Mouse (Mus musculus): ENCODE data around the gene Gm10961.

Gm10961 gene

GRCm38 (mm10) chr3:107630682-107631522 is at the start of gene Gm10961:
Gene Gm10961, plus strand, starts transcription at chr3:107631322.
- DNase-seq (ENCODE audit: low read depth): peak; percentile 66

DNA sequence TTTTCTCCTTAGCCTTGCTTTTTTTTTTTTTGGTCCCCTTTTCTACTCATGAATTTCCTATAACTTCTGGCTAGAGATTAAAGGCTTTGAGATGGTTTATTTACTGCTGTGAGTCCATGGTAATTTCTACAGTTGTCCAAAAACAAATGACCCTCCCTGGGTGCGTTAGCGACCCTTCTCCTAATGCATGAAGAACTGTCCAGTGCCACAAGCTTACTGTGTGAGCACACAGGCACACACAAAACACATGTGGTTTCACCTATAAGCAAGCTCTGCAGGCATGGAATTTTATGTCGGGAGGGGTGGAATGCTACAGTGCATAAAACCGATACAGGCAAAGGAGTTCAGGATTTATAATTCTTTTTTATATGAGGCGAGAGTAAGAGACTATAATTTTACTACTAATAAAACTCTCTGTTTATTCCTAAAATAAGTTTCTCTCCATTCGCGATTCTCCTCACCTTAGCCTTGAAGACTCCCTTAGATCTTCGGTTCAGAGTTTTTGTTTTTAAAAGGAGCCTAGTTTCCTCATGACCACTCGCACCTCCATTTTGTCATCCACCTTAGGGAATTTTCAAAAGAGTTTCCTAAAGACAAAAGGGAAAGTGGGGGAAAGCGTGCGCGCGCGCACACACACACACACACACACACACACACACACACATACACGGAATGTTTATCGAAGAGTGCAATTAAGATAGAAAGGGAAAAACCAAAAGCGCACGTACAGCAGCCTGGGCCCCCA is 48.8 kb upstream of the Gm10961 start:
- no peak for DNase-seq (ENCODE audit: low read depth)

DNA sequence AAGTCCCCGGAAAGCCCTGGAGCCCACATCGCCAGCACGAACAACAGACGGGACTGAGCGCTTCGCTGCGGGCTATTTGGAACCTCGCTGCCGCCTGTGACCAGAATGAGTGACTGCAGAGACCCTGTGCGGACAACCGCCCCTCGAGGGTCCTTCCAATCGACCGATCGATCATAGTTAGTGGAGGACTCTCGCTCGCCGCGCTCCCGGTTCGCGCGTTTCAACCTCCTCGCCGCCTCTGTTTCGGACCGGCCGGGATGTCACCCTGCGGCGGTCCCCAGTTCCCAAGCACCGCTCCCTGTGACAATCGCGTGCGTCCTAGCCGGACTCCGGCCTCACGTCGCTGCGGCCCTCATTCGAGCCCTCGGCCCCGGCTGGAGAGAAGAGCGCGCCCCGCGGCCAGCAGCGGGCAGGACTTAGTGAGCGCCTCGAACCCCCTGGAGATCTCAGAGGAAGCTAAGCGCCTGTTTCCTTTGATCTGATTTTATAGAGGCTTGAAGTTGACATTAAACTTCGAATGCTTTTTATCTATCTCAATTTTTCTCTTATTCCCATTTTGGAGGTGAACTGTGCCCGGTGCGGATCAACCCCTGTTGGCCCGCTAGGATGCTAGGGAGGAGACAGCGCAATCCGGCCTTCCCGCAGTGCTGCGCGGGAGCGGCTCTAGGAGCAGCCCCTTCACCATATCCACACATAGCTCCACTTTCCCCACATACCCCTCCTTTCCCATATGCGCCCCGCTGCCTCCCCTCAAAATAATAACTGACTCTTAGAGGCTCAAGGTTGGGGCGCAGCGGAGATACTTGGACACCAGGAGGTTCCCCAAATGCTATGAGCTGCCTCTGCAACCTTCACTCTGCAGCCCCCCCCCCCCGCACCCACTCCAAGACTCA is 48.0 kb upstream of the Gm10961 start:
- DNase-seq (ENCODE audit: low read depth): no peak

DNA sequence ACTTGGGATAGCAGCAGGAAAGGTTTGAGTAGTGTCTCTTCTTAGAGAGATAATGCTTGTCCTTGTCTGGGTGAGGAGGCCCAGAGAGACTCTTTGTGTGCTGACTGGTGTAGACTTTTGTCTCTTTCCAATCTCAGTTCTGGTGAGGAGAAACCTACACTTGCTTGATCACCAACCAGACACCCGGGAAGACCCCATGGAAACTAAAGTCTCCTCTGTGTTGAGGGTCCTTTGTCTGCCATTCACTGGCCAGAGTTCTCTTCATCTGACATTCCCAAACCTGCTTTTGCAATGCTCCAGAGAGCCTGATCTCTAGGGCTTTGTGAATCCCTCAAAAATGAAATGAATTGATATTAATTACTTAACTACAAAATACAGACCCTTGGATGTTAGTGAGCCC is 47.2 kb upstream of the Gm10961 start:
- no peak for DNase-seq (ENCODE audit: low read depth)

- DNase-seq (ENCODE audit: low read depth): no peak
Observed at GRCm38 (mm10) chr3:107586504-107586903, 44.6 kb upstream of the Gm10961 start.

DNA sequence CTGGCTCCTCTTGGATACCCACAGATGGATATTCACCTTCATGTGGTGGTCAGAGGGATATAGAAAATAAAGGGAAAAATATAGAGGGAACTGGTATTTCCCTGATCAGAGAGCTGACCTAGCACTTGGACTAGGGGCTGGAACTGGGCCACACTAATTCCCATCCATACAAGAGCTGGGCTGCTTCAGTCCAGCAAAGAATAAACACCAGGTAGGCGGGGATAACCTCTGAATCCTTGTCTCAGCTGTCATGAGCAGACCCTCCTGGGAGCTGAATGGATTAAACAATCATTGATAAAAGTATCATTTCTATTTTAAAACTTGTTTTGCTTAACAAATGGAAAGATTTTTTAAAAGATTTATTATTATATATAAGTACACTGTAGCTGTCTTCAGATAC is 39.5 kb upstream of the Gm10961 start:
- no peak for DNase-seq (ENCODE audit: low read depth)

DNA sequence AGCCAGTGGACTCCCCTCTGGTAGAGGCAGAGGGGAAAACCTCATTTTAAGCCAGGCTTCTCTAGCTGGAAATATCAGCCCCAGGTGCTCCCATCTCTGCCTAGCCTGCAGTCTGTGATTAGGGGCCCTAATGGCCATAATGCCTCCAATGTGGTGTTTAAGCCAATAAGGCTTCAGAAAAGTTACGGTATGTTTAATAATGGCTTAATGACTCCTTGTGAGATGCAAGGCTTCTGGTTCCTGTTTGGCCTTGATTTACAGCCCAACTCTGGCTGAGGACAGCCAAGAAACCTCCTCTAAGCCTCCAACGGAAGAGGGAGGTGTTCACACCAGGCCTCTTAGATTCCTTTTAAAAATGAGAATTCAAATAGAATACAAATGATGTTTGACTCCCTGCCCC is 37.5 kb upstream of the Gm10961 start:
- DNase-seq (ENCODE audit: low read depth): no peak

DNA sequence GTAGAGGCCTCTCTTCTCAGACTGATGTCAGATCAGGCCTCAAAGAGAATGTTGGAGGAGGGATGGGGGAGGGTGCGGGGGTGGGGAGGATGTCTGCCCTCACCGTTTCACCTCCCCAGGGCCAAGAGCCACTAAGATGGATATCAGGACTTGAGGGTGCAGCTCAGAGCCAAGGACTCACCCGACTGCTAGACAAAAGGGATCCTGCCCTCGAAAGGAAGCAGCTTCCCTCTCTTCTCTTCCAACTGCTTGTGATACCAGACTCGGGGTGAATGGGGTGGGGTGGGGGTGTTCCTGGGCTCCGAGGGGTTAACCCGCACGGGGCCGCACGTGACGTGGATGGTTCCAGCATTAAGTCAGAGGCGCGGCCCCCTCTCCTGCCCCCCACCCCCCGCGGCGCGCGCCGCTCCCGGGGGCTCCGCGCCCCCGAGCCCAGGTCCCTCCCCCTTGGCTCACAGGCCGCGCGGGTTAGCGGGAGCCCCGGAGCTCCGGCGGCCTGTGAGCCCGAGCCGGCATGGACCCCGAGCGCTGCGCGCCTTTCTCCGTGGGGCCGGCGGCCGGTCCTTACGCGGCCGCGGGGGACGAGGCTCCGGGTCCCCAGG is 36.4 kb upstream of the Gm10961 start, which contains the start of gene Alx3:
Gene Alx3 (plus strand): TSS at position 370 of the 602 bp plus-strand sequence.
- DNase-seq (ENCODE audit: low read depth): no peak

DNA sequence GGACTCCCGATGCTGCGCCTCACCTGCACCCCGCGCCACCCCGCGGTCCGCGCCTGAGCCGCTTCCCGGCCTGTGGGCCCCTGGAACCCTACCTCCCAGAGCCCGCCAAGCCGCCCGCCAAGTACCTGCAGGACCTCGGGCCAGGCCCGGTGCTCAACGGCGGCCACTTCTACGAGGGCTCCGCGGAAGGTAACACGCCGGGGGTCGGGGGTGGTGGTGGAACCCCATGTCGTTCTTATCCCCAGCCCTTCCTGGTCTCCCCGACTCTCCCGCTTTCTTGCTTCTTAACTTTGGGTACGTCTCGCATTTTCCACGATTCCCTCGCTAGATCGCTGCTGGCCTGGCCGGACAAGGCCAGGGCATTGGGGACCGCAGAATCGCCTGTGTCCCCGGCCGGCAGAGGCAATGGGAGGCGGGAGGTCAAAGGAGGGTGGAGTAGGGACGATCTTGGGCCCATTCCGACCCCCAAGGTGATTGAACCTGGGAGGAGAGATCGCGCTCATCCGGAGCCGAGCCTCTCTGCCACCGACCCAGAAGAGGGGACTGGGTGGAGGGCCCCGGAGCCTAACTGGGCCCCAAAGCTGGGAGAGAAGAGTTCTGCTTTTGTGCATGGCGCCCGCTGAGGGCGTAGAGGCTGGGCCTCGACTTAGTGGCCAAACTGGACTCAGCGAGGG is 35.7 kb upstream of the Gm10961 start:
- no peak for DNase-seq (ENCODE audit: low read depth)

- DNase-seq (ENCODE audit: low read depth): no peak
Observed at GRCm38 (mm10) chr3:107595938-107596461, 35.1 kb upstream of the Gm10961 start.

- DNase-seq (ENCODE audit: low read depth): no peak
Observed at GRCm38 (mm10) chr3:107596559-107596958, 34.6 kb upstream of the Gm10961 start.

DNA sequence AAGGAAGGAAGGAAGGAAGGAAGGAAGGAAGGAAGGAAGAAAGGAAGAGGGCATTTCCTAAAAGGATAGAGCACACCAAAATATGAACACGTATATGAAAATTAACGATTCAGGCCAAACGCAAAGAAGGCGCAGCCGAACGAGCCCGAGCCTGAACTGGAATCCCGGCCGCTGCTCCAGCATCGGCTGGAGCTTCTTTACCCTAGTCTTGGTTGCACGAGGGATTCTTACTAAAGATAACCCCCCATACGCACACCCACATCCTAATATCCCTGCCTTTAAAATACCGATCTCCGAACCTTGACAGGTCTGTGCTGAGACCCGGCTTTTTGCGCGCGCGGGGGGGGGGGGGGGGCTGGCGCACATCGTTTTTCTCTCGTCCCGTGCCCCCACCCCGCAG is 34.0 kb upstream of the Gm10961 start:
- DNase-seq (ENCODE audit: low read depth): no peak

- no peak for DNase-seq (ENCODE audit: low read depth)
Observed at GRCm38 (mm10) chr3:107597586-107598389, 33.3 kb upstream of the Gm10961 start.

- DNase-seq (ENCODE audit: low read depth): no peak
Observed at GRCm38 (mm10) chr3:107600127-107600526, 31.0 kb upstream of the Gm10961 start.

- DNase-seq (ENCODE audit: low read depth): peak; percentile 78
Observed at GRCm38 (mm10) chr3:107605304-107605703, 25.8 kb upstream of the Gm10961 start.

DNA sequence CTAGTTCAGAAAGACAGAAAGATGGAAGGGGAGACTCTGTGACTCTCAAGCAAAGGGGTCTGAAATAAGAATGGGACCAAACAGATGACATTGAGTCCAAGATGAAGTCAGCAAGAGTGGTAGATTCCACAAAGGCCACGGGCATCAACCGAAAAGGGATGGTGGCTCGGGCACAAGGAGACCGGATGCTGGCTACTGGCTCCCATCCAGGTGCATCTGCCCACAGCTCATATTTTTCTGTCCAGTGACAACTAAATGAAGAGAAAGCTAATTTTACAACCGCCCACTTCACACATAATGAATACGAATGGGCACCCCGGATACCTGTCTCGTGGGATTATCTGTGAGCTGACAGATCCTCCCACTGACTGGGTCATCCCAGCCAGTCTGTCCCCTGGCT is 23.9 kb upstream of the Gm10961 start:
- no peak for DNase-seq (ENCODE audit: low read depth)

- DNase-seq (ENCODE audit: low read depth): no peak
Observed at GRCm38 (mm10) chr3:107608808-107609207, 22.3 kb upstream of the Gm10961 start.

DNA sequence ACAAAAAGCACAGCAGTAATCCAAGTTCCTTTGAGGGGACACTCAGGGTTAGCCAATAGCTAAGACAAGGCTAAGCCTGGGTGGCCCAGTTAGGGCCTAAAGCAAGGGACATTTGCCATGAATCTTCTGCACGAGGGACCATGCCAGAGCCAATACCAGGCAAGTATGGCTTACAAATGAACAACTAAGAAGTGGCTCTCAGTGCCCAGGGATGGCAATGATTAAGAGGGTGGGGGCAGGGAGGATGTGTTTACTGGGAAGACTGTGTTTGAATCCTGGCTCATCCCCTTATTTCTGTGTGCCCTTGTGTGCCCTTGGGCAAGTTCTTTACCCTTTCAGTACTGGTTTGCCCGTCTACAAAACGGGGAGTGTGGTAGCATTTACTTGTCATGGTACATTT is 21.7 kb upstream of the Gm10961 start:
- DNase-seq (ENCODE audit: low read depth): no peak

DNA sequence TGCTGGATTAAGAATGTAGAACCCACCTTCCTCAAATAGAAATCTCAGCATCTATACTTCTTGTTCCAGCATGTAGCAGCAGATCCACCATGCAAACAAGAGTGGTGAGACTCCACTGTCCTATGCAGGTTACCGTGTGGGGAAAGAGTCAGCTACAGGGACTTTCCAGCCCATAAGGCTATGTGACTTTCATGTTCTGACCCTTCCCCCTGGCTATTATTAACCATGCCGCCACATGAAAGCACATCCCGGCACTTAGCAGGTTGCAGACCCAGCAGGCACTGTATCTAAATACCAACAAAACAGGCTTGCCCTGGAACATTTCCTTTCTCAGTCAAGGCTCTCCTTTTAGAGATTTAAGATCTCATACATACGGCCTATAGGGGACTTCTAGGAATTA is 19.7 kb upstream of the Gm10961 start:
- DNase-seq (ENCODE audit: low read depth): no peak

- peak; percentile 74 for DNase-seq (ENCODE audit: low read depth)
Observed at GRCm38 (mm10) chr3:107612902-107613525, 18.1 kb upstream of the Gm10961 start.
